Mouse (Mus musculus) telencephalon, adult 2 months (tissue): Measurements from ENCODE around the gene Adgrb2.

Source experiments
- DNase-seq: peaks from one replicate; pipeline ENCODE4 v3.0.0-alpha.2; 2011; ENCODE audit warnings: low read depth, low spot score

Adgrb2 gene

GRCm38 (mm10) chr4:129984421-129985061 lies at the start of gene Adgrb2:
Gene Adgrb2, plus strand, starts transcription at chr4:129984870.
- no peak for DNase-seq

DNA sequence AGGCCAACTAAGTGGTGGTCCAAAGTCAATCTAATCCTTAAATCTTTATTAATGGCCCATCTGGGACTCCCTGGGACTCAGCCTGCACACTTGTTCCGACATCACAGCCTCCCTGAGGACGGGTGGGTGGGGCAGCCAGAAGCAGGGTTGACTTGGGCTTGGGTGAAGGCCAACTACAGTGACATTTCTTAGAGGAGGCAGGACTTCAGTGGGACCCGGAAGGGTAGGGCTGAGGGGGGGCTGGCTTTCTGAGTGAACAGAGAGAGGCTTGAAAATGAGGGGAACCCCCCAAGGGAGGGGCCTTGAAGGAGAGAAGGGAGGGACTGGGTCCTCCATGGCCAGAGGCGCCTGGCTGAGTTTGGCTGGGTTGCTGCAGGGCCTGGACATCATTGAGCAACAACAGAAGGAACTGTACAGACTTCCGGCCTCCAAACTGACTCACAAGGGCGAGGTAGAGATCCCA lies 33.3 kb upstream of the Adgrb2 start:
- DNase-seq = no peak

DNA sequence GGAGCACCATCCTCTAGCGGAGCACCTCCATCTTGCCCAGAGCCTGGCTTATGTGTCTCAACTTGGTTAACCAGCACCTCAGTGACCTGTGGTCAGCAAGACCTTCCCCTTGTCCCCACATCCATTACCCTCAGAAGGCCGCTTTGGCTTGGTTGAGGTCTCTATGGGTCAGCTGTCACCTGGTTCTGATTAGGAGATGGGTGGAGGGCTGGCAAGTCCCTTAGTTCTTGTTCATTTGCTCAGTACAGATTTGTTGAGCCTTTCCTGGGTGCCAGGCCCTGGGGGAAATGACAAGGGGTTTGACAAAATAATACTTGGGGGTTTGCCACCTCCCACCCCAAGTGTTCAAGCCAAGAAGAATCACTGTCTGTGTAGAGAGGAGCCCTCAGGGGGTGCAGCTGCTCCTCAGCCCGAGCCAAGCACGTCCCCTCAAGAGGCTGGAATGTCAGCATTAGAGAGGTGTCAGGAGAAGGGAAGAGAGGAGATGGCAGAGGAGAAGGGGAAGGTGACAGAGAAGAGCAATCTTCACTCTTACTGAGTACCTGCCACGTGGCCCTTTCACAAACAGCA lies 32.3 kb upstream of the Adgrb2 start:
- no peak for DNase-seq

GRCm38 (mm10) chr4:129954527-129954926 lies 30.1 kb upstream of the Adgrb2 start:
- no peak for DNase-seq

DNA sequence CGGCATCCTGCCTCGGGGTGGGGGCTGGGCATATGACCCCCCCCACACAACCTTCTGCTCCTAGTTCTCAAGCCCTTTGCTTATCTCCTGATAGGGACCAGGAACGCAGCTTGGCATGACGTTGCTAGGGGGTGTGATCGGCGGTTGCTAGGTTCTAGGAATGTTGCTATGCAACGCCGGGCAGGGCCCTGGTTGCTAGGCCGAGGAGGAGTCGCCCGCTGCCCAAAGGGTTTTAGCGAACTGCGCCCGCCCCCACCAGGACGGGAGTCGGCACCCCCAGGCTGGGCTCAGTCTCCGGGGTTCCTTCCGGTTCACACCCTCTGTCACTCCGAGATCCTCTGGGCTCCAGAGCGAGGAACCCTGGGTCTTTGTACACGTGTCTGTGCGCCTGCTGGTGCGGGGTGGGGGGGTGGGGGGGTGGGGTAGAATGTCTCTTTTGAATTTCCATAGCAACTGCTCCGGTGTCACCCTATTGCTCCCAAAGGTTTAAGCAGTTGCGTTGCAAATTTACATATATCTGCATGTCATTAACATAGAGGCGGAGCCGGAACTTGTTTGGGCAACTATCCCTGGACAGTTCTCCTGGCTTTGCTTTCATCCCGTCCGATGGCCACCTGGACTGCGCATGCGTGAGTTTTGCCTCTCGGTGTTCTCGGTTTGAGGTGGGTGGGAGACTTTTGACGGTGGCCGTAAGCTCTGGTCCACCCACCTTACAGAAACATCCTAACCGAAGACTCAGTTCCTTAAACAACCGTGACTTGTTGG lies 24.3 kb upstream of the Adgrb2 start:
- DNase-seq = peak; percentile 85

- no peak for DNase-seq
These were observed 19.4 kb upstream of the Adgrb2 start for GRCm38 (mm10) chr4:129965294-129965693.

GRCm38 (mm10) chr4:129966201-129966600 lies 18.5 kb upstream of the Adgrb2 start:
- DNase-seq = no peak

DNA sequence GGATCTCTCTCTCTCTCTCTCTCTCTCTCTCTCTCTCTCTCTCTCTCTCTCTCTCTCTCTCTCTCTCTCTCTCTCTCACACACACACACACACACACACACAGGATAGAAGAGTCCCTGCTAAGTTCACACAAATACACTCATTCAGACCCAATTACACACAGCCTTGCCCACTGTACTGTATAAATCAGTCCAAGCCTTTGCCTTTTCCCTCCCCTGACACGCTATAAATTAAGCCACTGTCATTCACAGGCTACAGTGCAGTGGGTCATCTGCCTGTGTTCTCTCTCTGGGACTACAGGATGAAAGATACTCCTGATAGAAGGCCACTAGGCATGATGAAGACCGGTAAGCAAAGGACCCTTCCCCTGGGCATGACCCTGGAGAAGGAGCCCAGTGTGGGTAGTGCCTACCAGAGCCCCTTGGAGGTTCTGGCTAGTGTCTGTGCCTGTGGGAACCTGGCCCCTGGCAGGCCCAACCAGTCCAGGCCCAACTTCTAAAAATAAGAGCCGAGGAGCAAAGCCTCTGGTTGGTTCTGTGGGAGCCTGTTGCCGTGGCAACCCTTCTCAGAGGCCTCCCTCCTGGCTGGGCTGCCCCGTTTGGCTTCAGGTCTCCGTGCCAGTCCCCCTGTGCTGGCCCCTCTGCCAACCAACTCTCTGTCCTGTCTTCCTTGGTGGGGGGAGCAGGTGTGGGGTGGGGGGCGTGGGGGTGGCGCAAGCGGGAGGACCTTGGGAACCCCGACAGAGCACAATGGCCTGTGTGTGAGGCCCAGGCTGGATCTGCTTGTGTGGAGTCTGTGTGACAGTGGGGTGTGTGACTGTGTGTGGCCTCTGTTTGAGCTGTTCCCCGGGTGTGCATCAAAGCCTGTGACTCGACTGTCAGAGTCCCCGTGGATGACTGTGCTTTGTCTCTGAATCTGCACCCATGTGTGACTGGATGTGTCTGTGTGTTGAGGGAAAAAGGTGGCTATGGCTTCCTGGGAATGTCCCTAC lies 17.4 kb upstream of the Adgrb2 start:
- peak; percentile 52 for DNase-seq

- DNase-seq = no peak
These were observed 14.5 kb upstream of the Adgrb2 start for GRCm38 (mm10) chr4:129970168-129970567.

GRCm38 (mm10) chr4:129970861-129971260 lies 13.8 kb upstream of the Adgrb2 start:
- no peak for DNase-seq

DNA sequence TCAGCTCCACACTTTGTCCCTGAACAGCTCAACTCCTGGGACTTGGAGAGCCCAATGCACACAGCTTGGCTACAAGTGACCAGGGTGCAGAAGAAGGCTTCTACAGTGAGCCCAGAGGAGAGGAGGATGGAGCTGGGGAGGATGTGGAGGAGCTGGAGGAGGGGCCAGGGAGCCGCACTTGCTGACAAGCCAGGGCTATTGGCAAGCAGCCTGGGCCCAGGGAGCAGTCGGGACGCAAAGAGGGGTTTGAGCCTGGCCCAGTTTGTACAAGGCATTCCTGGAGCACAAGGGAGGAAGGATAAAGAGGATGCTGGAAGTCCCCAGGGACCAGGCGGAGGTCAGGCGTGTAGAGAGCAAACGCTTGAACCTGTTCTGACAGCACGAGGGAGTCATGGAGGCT lies 12.7 kb upstream of the Adgrb2 start:
- no peak for DNase-seq

GRCm38 (mm10) chr4:129974285-129974684 lies 10.4 kb upstream of the Adgrb2 start:
- DNase-seq = no peak

- DNase-seq = no peak
These were observed 7.4 kb upstream of the Adgrb2 start for GRCm38 (mm10) chr4:129977256-129977655.

- DNase-seq = no peak
These were observed 6.4 kb upstream of the Adgrb2 start for GRCm38 (mm10) chr4:129978227-129978626.

GRCm38 (mm10) chr4:129978930-129979329 lies 5.7 kb upstream of the Adgrb2 start:
- peak; percentile 50 for DNase-seq

- no peak for DNase-seq
These were observed 3.0 kb upstream of the Adgrb2 start for GRCm38 (mm10) chr4:129981657-129982056.

DNA sequence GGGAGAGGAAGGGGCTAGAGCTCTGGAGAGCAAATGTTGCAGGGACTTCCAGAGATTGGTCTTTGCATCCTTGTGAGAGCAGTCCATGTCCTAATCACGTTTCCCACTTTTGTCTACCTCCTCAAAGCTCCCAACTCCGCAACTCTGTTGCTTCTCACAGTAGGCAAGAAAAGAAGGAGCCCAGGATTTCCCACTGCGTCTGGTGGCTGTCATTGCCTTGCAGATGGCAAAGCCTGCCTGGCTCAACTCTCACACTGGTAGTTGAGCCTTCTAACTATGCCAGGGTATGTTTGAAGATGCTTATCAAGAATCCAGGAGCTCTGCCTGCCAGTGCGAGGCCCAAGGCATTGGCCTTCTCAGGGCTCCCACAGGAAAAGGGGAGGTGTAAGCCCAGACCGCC lies 1.6 kb upstream of the Adgrb2 start:
- DNase-seq = peak; percentile 43

DNA sequence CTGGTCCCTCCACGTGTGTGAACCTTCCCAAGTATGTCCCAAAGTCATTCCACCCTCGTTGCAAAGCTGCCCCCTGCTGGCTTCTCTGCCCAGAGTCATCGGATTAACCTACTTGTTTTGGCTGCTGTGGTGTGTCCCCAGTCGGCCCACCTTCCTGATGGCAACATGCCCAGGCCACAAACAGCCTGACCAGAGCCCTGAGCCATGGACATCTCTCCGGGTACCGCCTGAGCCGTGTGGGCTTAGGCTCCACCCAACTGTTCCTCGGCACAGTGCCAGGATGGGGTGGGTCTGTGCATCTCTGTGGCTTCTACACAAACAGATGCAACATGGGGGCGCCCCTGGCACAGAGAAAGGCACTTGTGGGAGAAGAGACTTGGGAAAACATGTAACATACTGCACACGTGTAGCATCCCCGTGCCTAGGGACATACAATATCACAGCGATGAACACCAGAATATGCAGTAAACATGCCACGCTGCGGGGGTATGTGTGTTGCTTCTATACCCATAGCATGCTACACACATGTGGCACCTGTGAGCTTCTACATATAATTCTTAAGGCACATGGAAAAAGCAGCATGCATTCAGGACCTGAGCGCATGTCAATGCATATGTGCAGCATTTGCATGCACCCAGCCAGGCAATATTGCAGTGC lies 778 bp upstream of the Adgrb2 start:
- DNase-seq = peak; percentile 85

GRCm38 (mm10) chr4:129985161-129985670 lies 546 bp downstream of the Adgrb2 start:
- no peak for DNase-seq

GRCm38 (mm10) chr4:129985671-129986441 lies 1.2 kb downstream of the Adgrb2 start:
- no peak for DNase-seq
